Mouse (Mus musculus): ENCODE measurements around the gene Slc23a2. TPM values are rescaled to one million over a fixed set of nuclear protein-coding genes. Genes with fewer than 3 reads are reported as not detected.
A peak's percentile ranks its signal among the peaks of the same experiment; 100 is the strongest.

Gene Slc23a2
- polyA plus RNA-seq, 1 experiment from 2014 or later: 8.9 TPM

DNA sequence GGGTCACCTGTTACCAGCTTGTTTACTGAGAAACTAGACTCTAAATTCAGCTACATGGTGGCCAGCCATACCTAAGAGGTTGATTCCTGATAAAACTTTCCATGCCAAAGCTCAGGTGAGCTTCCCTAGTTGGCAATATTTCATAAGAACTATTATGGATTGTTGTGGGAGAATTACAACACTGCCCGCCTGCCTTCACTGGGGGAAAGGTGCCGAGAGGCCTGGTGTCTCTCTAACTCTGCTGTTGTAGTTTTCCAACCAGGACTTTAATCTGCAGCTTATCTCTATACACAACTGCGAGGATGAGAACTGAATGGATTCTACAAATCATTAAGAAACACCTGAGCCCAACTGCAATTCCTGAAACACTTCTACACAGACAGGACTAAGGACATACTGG lies 52.2 kb downstream of the Slc23a2 start:
- Histone ChIP-seq H3K9me3 (ENCODE audit: control insufficient read depth) (no peaks in the 10 kb centered on the region), H3K4me3 (ENCODE audit: low read depth, low read length) (no peak overlapping the region), H3K27ac (ENCODE audit: low read depth, low read length) (peak overlapping the region; percentile 54), H3K4me2 (replicated peaks; ENCODE audit: low read depth) (no peak overlapping the region), H3K36me3 (ENCODE audit: control insufficient read depth, insufficient read depth) (peaks cover 8% of the 10 kb centered on the region), H3K27me3 (replicated peaks; ENCODE audit: control insufficient read depth, insufficient read depth, low read length) (no peaks in the 10 kb centered on the region), H3K9ac (ENCODE audit: low read depth, low read length) (no peak overlapping the region), H3K4me1 (replicated peaks; ENCODE audit: control insufficient read depth, insufficient read depth, low read length) (no peaks in the 10 kb centered on the region; the same call in none of the 2 replicates)
- no peak for TF ChIP-seq CTCF (IDR thresholded peaks at IDR 0.05; ENCODE audit: low read depth)
- 53% methylated on average over 3 of the region's 3 CpGs for whole genome bisulfite sequencing
- ATAC-seq: peak; percentile 60

DNA sequence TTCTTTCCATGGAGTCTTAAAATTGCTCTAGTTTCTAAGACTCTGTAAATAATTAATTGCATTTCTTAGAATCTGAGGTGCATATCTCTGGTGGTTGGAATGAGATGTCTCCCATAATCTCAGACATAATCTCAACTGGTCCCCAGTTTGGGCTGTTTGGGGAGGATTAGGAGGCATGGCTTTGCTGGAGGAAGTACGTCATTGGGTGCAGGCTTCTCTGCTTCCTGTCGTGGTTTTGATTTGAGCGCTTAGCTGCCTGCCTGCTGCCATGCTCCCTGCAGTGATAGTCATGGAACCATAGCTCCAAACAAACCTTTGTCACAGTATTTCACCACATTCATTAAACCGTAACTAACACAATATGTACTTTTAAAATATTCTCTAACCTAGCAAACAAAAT lies 53.2 kb downstream of the Slc23a2 start:
- ATAC-seq: no peak
- TF ChIP-seq CTCF (IDR thresholded peaks at IDR 0.05; ENCODE audit: low read depth): no peak
- H3K4me2 ChIP-seq (replicated peaks; ENCODE audit: low read depth): no peak overlapping the region
- peaks cover 16% of the 10 kb centered on the region for H3K36me3 ChIP-seq (ENCODE audit: control insufficient read depth, insufficient read depth)
- no peaks in the 10 kb centered on the region for H3K9me3 ChIP-seq (ENCODE audit: control insufficient read depth)
- H3K27ac ChIP-seq (ENCODE audit: low read depth, low read length): 0 out of 2 replicates have a peak overlapping the region, but pooled peaks have one; percentile 54
- no peak overlapping the region for H3K9ac ChIP-seq (ENCODE audit: low read depth, low read length)
- no peaks in the 10 kb centered on the region for H3K27me3 ChIP-seq (replicated peaks; ENCODE audit: control insufficient read depth, insufficient read depth, low read length)
- no peaks in the 10 kb centered on the region; the same call in none of the 2 replicates for H3K4me1 ChIP-seq (replicated peaks; ENCODE audit: control insufficient read depth, insufficient read depth, low read length)
- H3K4me3 ChIP-seq (ENCODE audit: low read depth, low read length): no peak overlapping the region
- WGBS: 67% methylated on average over 4 of the region's 4 CpGs

DNA sequence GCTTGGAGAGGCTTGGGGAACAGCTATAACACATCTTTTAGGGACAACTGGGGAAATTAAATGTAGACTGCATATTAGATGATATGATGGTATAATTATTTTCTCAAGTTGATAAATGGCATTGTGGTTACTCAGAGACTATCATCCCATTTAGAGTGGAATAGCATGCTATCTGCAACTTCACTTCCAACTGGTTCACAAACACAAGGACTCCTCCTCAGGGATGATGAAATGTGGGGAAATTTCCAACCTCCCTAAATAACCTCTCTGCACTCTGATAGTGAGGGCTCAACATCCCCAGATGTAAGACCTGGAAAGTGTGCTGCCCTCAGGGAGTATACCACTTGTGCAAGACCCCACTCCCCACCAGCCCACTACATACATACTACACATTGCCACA lies 60.1 kb downstream of the Slc23a2 start:
- TF ChIP-seq CTCF (IDR thresholded peaks at IDR 0.05; ENCODE audit: low read depth): no peak
- Histone ChIP-seq H3K9me3 (ENCODE audit: control insufficient read depth) (no peaks in the 10 kb centered on the region), H3K27me3 (replicated peaks; ENCODE audit: control insufficient read depth, insufficient read depth, low read length) (no peaks in the 10 kb centered on the region), H3K4me3 (ENCODE audit: low read depth, low read length) (no peak overlapping the region), H3K36me3 (ENCODE audit: control insufficient read depth, insufficient read depth) (peaks cover 38% of the 10 kb centered on the region), H3K4me1 (replicated peaks; ENCODE audit: control insufficient read depth, insufficient read depth, low read length) (no peaks in the 10 kb centered on the region), H3K27ac (ENCODE audit: low read depth, low read length) (no peak overlapping the region), H3K4me2 (replicated peaks; ENCODE audit: low read depth) (no peak overlapping the region), H3K9ac (ENCODE audit: low read depth, low read length) (no peak overlapping the region)
- no peak for ATAC-seq

DNA sequence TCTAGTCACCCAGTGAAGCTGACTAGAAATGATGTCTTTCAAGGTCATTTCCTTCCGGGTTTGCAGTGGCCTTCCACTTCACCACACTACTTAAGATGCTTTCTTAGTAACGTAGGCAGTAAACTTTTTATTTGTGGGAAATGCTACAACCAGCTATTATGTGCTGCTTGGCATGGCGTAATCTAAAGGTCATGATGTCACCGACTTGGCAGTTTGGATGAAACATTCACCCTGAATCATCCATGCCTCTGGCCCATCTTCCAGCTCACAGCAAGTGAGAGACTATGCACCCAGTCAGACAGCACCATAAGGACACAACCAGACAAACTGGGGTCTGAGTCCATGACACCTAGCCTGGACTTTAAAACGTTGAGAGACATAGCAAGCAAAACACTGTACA lies 60.5 kb downstream of the Slc23a2 start:
- no peak for ATAC-seq
- Histone ChIP-seq H3K9me3 (ENCODE audit: control insufficient read depth) (no peaks in the 10 kb centered on the region), H3K4me2 (replicated peaks; ENCODE audit: low read depth) (no peak overlapping the region), H3K27me3 (replicated peaks; ENCODE audit: control insufficient read depth, insufficient read depth, low read length) (no peaks in the 10 kb centered on the region), H3K27ac (ENCODE audit: low read depth, low read length) (no peak overlapping the region), H3K9ac (ENCODE audit: low read depth, low read length) (no peak overlapping the region), H3K4me3 (ENCODE audit: low read depth, low read length) (no peak overlapping the region), H3K4me1 (replicated peaks; ENCODE audit: control insufficient read depth, insufficient read depth, low read length) (no peaks in the 10 kb centered on the region), H3K36me3 (ENCODE audit: control insufficient read depth, insufficient read depth) (peaks cover 38% of the 10 kb centered on the region)
- TF ChIP-seq CTCF (IDR thresholded peaks at IDR 0.05; ENCODE audit: low read depth): no peak
- 84% methylated on average over 5 of the region's 5 CpGs for WGBS

DNA sequence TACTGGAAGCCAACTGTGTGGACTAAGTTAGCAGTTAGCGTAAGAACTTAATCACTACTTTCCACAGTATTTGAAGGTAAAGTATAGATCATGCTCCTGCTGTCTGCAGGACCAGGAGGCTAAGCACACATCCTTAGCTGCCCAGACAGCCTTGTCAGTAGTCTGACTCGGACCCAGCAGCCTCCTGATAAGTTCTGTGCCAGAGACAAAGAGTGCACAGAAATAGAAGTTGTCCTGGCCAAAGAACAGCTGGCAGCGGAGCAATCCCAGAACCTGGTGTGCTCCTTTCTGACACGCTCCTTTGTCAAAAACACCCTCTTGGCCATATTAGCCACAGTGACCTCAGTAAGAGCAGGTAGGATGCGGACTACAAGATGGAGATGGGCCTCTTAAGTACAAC lies 65.8 kb downstream of the Slc23a2 start:
- Histone ChIP-seq H3K9ac (ENCODE audit: low read depth, low read length) (no peak overlapping the region), H3K4me2 (replicated peaks; ENCODE audit: low read depth) (no peak overlapping the region), H3K27ac (ENCODE audit: low read depth, low read length) (no peak overlapping the region), H3K4me1 (replicated peaks; ENCODE audit: control insufficient read depth, insufficient read depth, low read length) (no peaks in the 10 kb centered on the region), H3K27me3 (replicated peaks; ENCODE audit: control insufficient read depth, insufficient read depth, low read length) (no peaks in the 10 kb centered on the region), H3K9me3 (ENCODE audit: control insufficient read depth) (no peaks in the 10 kb centered on the region), H3K36me3 (ENCODE audit: control insufficient read depth, insufficient read depth) (peaks cover 30% of the 10 kb centered on the region), H3K4me3 (ENCODE audit: low read depth, low read length) (no peak overlapping the region)
- TF ChIP-seq CTCF (IDR thresholded peaks at IDR 0.05; ENCODE audit: low read depth): no peak
- WGBS: 88% methylated on average over 5 of the region's 5 CpGs
- ATAC-seq: no peak

DNA sequence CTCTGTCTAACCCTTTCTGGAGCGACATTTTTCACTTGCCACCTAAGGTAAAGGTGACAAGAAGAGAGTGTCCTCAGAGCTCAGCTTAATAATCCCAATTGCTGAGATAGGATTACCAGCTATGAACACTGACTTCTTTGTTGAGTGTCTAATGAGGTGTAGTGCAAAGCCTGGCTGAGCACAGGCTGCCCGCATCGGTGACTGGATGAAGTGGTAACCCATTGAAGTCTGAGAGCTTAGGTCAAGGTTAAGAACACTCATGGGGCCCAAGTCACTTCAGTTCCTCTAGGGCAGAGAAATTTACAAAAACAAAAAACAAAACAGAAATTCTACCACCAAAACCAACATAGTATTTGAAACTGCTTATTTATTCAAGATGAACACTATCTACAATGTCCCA lies 71.9 kb downstream of the Slc23a2 start:
- Histone ChIP-seq H3K36me3 (ENCODE audit: control insufficient read depth, insufficient read depth) (peaks cover 53% of the 10 kb centered on the region), H3K27me3 (replicated peaks; ENCODE audit: control insufficient read depth, insufficient read depth, low read length) (no peaks in the 10 kb centered on the region), H3K4me2 (replicated peaks; ENCODE audit: low read depth) (no peak overlapping the region), H3K9me3 (ENCODE audit: control insufficient read depth) (no peaks in the 10 kb centered on the region), H3K9ac (ENCODE audit: low read depth, low read length) (no peak overlapping the region), H3K27ac (ENCODE audit: low read depth, low read length) (no peak overlapping the region), H3K4me3 (ENCODE audit: low read depth, low read length) (no peak overlapping the region), H3K4me1 (replicated peaks; ENCODE audit: control insufficient read depth, insufficient read depth, low read length) (no peaks in the 10 kb centered on the region)
- WGBS: 89% methylated on average over 3 of the region's 3 CpGs
- no peak for ATAC-seq
- no peak for TF ChIP-seq CTCF (IDR thresholded peaks at IDR 0.05; ENCODE audit: low read depth)
